Mouse (Mus musculus): ENCODE results near the gene Tbc1d17.

The Tbc1d17 gene

DNA sequence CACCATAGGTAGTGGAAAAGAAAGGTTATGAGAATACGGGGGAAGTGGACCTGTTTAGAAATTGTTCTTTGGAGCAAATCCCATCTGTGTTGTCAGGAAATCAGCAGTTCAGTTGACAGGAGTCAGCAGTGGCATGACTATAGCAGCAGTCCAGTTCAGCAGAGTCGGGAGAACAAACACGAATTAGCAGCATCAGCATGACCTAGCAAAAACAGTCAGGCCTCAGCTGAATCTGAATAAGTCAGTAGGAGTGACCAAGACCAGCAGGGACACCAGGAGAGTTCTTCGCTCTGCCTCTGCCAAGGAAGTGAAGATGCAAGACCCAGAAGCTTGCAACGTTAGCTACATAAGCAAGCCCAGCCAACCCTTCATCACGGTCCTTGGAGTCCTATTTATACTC lies 56.1 kb downstream of the Tbc1d17 start:
- no peak for DNase-seq (ENCODE audit: low read depth in 1 of 2, low spot score in 2 of 2)

- no peak for DNase-seq (ENCODE audit: low read depth in 1 of 2, low spot score in 2 of 2)
Measured at GRCm38 (mm10) chr7:44790066-44790465, 58.8 kb downstream of the Tbc1d17 start.

DNA sequence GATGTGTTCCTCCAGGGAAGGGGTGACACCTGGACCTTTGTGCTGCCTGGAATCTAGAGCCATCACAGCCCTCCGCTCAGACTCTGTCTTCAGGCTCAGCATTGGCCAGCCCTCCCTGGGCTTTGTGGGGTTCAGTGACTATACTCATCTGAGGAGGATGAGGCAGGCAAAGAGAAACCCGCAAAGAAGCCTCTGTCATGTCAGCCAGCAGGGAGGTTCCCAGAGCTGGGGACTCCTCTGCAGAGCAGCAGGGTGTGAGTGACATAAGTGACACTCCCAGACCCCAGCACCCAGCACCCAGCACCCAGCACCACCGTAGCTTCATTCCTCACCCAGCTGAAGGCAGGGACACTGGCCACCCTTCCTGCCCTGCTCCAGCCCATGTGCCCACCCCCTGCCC lies 59.3 kb downstream of the Tbc1d17 start:
- DNase-seq (ENCODE audit: low read depth in 1 of 2, low spot score in 2 of 2): no peak

Measured in monocyte, adult 2 months (primary cell).